Mouse (Mus musculus): Measurements from ENCODE around the gene Masp1.

The Masp1 gene

DNA sequence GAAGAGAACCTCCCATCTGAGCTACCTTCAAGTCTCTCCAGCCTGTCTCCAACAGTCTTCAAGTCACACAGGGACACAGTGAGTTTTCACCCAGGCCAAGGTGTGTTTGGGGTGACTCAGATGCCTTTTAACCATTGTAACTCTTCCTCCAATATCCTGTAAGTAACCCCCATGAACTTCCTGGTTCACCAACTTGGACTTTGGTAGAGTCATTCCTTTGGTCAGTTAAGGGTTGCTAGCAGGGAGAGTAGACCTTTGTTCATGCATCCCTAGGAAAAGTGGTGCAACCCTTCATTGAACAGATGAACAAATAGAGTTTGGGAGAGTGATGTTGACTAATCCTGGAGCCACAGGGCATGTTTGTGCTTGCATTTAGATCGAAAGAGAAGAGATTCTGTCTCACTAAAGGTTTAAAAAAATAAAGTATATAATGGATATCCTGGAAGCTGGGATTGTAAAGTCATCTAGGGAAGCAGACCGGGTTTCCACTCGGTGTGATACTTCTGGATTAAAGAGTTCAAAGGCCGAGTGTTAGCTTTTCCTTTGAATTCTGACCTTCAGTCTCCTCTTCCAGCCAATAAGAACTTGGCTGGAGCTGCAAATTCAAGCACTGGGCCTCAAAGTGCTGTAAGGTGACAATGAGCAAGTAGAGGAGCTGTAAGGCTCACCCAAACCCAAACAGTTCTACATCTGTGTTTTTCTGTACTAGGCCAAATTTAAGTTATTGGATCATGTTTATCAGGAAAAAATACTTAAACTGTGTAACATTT, 9.3 kb downstream of the Masp1 start:
- DNase-seq = peak; percentile 53

DNA sequence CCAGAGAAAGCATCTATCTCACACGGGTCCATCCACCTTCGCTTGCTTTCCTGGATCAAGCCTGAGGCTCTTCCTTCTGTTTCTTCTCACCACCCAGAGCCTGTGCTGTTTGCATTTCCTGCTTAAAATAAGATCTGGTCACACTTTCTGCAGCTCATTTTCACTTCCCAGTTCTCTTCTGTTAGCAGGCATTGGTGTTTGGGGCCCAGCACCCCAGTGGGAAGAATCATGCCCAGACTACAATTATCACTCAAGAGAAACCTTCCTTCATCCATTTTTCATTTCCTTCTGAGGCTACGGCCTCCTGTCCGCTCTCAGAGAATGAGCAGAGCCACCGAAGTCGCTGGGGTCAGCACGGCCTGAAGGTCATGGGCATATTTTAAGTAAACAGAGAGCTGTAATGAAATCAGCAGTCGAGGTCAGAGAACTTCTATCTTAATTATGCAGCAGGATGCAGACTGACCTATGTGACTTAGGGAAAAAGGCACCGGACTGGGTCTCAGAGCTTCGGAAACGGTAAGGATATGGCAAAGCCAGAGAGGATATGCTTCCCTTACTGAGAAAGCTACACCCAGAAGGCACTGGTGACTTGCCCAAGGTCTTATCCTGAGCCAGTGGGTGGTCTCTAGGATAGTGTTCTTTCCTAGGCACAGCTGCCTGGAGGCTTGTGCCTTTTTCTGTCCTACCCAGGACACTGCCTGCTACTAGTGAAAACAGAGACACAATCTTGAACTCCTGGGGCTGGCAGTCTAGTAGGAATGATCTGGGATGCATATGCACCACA, 14.5 kb downstream of the Masp1 start:
- peak; percentile 82 for DNase-seq

DNA sequence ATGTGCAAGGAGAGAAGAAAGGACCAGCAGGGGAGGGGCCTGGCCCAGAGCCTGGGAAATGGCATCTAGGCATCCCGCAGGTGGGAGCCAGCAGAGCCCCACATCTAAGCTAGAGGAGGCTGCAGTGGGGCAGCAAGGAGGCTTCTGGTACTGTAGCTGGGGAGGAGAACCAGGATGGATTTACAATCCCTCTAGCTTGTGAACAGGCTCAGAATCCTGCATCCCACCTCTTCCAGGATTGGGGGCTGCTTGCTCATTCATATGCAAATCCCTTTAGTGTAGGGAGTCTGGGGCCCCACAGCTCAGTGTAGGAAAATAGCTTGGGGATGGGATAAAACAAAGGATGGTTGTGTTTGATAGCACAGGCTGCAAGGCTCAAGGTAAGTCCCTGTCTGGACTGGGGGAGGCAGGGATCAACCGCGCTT, 16.3 kb downstream of the Masp1 start:
- DNase-seq = peak; percentile 84

DNA sequence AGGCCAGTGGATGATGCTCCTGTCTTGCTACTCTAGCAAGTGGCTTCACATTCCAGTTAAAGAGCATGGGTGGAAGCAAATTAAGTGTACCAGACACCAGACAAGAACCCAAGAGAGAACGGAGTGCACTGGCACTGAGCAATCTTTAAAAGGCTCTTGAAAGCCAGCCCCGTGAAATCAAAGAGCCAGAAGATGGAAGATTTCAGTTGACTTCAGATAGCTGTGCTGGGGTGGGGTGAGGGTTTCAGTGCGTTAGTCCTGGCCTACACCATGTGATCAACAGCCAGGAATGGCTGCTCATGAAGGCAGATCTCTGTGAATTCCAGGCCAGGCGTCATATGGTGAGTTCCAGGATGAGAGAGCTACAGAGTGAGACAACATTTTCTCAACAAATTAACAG, 17.3 kb downstream of the Masp1 start:
- DNase-seq = peak; percentile 74

DNA sequence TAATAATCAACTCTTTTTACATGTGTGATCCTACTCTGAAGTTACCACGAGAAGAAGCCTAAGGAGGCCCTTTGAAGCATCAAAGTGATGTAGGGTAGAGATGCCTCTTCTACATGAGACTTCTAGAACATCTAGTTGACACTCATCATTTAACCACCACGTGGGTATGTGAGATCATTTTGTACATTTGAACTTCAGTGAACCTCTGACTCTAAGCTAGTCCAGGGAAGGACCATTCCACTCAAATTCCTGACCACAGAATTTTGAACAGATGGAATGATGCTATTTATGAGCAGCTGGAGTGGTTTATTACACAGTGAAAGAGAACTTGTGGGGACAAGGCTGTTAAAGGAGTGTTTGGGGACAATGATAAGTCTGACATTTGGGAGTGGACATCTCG, 18.1 kb downstream of the Masp1 start:
- DNase-seq = peak; percentile 10

DNA sequence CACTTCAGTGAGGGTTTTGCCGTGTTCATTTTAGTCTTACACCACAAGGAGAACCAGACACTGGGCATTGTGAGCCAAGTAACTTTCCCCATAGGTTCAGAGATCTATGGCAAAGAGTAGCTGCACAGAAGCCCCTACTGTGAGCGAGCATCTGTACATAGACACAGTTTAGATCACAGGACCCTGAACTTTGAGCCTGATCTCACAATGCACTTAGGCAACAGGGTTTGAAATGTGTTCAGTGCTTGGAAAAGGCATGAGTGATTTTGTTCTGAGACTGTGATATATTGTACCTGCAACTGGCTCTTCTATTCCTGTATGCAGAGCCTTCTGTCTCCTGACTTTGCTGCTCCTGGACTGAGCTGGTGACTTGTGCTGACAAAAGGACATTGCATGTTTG, 19.3 kb downstream of the Masp1 start:
- DNase-seq = peak; percentile 81

DNA sequence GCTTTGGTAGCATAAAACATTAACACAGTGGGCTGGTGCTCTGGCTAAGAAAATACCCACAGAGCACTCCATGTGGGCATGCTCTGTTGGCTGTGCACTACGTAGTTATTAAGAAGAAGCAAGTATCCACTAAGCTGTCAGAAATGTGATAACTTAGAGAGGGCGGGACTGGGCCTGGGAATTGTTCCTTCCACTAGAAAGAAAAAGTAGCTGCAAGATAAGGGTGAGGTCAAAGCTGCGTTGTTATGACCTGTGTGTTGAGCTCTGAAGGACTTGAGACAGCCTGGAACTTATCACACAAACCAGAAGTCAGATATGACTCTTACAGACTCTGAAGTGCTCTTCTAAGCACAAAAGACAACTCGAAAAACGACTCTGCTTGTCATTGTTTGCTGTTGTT, 20.1 kb downstream of the Masp1 start:
- DNase-seq = peak; percentile 80

DNA sequence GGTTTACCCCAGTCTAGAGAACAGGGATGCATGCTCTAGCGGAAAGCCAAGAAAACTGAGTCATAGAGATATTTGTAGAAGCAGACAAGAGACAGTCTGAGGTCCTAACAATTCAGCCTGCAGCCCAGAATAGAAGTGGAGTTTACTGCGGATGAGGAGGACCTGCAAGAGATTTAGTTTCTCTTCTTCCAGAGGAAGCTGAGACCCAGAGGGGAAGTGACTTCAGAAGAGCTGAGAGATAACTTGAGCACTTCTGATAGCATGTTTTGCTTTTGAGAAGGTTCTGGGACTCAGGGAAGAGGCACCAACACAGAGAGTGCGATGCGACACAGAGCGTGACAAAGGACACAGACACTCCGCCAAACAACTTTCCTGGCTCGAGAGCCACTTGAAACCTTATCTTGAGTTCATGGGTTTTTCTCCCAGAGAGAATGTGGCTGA, 21.9 kb downstream of the Masp1 start:
- DNase-seq = peak; percentile 94

DNA sequence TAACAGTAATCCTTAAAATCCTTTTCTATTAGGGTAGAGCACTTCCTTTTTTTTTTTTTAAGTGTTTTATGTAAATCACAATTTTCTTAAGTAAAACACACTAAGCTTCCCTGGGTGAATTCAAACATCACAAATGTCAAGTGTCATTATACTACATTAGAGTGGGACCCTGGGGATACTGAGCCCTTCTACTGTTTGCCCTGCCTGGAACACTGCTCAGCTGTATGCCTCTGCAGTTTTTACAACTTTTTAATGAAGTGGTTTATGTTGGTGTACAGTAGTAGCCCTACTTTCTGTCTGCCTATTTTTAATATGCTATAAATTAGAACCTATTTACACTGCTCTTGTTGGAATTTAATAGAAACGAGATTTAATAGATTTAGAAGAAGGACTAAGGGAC, 22.7 kb downstream of the Masp1 start:
- DNase-seq = peak; percentile 18

DNA sequence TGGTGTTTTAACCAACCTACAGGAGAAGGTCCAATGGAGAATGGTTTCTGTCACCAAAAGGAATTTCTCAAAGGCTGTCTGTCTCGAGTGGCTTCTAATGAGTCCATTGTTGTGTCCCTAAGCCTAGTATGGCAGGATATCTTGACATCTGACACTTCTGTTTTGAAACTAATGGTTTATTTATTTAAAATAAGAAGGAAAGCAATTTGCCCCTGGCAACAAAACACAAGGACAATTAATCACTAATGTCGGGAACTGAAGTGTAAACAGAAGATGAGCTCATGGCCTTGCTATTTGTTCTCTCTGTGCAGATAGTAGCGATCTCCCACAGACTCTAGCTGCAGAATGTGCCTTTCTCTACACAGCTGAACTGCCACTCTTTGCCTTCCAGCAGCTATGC, 23.2 kb downstream of the Masp1 start:
- DNase-seq = peak; percentile 48

DNA sequence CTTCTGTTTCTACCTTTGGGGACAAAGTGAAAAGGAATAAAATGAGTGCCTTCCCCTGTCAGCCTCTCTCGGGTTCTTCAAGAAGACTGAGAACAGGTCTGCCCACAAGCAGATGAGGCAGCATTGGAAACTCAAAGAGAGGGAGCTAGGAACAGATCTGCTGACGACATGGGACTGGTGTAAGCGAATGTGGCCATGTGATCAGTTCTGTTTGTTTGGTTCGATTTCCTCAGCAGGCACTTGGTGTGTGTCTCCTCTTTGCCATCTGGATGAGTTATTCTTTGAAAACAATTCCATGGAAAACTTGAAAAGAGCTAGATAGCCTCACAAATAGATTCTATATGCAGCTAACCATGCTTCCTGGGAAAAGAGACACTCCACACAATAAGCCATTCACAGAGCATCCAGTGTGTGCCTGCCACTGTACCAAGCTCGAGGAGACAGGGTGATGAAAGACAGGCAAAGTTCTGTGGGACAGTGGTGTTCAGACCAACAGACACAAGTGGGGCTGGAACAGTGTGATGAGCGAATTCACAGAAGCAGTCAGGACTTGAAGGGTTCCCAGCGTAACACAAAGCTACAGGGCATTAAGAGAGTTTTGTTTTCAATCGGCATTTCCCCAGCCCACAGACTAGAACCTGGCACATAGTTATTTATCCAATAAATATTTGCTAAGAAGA, 24.2 kb downstream of the Masp1 start:
- DNase-seq = peak; percentile 66

DNA sequence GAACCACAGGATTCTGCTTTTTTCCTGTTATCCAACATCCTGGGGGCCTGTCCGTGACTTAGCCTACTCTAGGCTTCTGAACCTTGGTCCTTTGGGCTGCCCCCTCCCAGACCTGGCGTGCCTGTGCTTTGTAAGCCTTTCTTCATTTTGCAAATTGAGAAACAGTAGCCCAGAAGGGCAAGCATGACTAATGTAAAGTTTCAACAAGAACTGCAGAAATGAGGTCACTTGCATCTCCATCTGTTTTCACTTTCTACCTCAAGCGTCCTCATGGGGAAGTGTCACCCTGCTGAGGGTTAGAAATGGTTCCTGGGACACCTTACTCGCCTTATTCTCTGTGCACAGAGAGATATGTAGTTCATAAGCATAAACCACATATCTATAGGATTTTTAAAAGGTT, 27.8 kb downstream of the Masp1 start:
- DNase-seq = peak; percentile 82

DNA sequence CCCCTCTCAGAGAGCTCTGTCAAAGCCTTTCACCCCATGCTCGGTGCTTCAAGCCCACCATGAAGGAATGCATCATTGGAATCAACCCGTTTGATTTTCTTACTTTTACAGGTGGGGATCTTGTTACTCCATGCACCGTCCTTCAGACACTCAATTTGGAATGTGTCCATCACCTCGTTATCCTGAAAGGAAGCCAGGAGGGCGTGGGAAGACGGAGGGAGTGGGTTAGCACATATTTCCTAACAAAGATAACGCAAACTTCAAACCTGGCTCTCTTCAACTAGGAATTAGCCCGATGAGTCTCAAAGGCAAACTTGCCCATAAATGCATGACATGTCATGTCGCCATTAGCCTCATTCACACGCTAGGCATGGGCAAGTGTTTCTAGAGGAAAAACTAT, 37.3 kb downstream of the Masp1 start:
- DNase-seq = peak; percentile 85

DNA sequence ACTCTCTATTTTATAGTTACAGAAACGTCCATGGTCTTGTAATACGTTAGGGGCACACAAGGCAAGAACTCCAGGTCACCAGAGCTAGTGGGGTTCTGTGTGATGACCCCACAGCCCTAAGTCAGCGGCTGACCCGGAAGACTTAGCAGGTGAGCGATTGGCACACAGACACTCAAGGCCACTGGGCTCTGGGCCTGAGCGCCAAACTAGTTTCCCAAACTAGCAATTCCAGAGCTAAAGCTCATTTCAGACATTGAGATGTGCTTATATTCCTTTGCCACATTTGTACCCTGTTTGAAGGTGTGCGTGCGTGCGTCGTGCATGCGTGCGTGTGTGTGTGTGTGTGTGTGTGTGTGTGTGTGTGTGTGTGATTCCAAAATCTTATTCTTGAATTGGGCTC, 37.8 kb downstream of the Masp1 start:
- DNase-seq = peak; percentile 59

DNA sequence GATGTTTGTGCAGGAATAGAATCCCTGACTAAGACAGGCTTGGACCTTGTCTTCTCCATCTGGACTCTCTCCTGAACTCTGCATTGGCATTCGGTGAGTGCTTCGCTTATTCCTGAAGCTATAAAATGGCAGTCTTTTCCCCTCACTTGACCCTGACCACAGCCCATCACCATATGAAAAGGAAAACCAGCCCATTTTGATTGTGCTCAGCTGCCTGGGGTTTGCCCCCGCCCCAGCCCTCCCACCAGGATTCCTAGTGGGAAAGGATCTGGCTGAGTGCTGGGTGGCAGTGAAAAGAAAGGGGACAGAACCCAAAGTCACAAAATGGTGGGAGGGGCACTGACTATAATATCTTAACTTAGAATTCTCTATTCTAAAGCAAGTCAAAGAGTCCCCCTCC, 38.4 kb downstream of the Masp1 start:
- DNase-seq = peak; percentile 37

DNA sequence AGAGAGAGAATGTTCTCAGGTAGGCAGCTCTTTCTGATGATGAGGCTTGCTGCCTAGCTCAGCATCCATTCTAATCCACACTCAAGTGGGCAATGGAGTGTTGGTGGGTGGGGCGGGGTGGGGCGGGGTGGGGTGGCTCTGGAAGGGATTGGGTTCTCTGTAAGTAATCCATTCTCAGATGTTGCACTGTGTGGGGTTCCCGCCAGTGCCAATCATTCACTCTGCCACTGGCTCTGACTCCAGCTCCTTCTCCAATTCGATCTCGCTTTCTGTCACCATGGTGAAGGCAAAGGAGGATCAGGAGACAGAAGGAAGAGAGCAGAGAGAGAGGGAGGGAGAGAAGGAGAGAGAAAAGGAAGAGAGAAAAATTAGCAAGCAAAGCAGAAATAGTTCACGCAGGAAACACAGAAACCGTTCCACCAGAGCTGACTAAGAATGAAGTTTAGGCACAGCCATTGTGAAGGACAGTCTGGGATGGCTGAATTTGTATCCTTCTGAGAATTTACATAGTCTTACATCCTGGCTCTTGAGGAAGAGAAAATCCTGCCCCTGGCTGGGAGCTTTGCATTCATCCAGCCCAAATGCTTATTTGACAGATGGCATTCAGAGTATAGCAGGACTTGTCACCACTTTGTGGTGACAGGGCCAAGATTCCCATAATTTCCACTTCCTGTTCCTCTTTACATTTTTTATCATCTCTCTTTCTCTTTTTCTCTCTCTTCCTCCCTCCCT, 40.6 kb downstream of the Masp1 start:
- DNase-seq = no peak

DNA sequence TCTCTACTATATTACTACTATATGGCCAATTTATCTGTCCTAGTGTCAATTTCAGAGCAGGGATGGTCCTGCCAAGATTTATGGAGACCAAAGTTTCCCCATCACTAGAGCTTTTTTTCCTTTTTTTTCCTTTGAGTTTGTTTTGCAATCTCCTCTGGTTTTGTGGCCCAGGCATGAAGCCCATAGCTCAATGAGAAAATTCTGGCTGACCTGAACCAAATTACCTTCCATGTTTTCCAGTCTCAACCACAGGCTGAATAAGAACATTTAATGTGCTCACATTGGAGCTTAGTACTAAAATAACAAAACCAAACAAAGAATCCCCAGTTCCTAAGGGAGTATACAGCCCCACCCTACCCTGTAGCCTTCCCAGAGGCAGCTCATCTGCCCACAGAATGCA, 44.0 kb downstream of the Masp1 start:
- DNase-seq = peak; percentile 46

DNA sequence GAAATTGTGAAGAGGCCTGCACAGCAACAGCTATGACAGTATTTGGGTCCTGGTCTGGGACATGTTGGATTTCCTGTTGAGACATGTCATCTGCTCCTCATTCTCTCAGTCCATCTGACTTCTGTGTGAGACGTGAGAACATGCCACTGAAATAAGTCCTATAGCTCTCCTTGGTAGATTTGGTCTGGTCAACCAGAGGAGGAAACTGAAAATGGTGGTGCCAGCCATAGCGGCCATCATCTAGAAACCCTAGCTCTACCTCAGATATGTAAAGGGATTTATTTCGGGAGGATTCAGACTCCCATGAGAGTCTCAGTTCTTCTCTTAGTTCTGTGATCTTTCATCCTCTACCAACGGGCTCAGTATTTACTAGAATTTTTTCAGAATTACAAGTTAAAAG, 45.0 kb downstream of the Masp1 start:
- peak; percentile 70 for DNase-seq

DNA sequence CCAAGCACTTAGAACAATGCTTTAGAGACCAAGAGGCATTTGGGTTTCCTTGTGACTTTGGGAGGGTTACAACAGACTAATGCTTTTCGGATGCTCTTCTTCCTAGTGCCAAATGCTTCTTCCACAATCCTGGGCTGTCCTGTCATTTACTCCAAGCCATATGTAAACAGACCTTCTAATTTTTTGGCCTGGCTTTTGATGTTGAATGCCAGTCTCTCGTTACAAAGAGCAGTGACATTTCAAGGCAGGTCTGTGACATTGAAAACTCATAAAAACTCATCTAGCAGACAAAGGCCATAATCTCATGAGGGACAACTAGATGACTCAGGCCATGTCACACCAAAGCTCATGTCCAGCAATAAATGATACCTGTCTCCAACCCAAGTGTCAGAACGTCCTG, 48.6 kb downstream of the Masp1 start:
- no peak for DNase-seq

DNA sequence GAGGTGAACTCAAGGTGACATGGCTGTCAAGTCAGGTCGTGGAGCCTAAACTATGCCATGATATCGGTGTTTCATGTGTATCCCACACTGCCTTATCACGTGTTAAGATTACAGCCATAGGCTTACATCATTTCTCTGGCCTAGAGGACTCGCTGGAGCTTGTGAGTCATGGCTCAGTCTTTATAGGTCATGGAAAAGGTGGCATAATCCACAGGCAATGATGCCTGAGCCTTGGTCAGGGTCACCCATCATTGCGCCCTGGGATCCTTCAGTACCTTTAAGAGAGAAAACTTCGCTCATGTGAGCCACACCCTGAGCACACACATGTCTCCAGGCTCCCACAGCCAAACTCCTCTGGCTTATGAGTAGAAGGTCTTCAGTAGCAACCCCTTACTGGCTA, 49.1 kb downstream of the Masp1 start:
- DNase-seq = no peak

DNA sequence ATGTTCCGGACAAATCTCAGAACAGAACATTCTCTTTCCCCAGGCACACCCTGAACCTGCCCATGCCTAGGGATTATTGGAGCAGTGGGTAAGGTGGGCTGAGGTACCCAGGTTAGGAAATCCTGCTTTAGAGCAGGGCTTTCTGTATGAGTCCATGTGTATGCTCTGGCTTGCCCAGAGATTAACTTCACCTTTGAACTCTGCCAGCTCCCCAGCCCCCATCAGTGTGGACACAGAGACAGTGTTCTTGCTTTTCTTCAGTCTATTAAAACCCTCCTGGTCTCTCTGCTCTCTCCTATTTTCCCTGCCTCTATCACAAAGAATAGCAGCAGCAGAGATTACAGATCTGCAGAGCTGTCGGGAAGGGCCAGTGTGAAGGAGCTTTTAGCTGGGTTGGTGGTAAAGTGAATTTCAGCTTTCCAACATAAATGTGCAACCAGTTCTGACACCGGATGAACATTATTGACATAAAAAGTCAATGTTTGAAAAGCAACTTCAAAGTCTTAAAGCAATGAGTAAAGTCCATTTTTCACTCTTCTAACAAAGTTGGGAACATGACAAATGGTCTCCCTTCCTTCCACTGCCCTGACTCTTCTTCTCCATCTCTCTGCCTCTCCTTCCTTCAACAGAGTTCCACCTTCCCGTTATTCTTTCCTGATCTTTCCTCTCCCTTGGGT, 56.8 kb downstream of the Masp1 start:
- peak; percentile 70 for DNase-seq

DNA sequence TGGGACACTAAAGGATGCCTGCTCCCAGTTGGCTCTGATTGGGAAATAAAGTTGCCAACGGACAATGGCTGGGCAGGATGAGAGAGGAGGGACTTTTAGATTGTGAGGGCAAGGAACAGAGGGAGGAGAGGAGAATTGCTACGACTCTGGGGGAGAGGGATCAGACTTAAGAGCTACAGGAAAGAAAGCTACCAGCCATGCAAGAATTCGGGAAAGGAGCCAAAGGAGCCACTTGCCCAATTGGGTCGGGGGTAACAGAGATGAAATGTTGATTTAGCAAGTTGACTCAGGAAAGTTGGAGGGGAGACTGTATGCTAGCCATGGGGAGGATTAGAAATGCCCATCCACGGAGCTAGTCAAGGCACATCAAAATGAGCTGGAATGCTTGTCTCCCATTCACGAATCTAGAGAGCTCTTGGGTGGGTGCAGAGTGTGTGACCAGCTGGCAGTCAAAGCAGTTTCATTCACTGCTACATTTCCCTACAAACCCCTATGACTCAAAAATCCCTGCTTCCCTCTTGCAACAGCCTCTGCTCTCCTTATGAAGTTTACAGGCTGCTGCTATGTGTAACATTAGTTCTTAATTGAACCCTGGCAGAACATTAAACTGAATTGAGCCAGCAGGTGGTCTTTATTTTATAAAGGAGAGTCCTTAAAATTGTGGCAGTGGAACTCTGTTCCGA, 61.6 kb downstream of the Masp1 start:
- DNase-seq = peak; percentile 69
